Mouse (Mus musculus) liver, embryonic 14.5 days (tissue): ENCODE results near the gene Nt5c2.

Source experiments
- CTCF ChIP-seq: IDR thresholded peaks from 2 replicates; pipeline ENCODE4 v1.5.1; 2016; ENCODE audit warnings: antibody characterized with exemption, low read depth, control low read depth
- EP300 ChIP-seq: IDR thresholded peaks from 2 replicates; pipeline ENCODE4 v1.6.1; 2016; ENCODE audit warnings: antibody characterized with exemption, low read depth

- TF ChIP-seq CTCF (no peak), EP300 (no peak)
Observed at GRCm38 (mm10) chr19:46990153-46990518, 24.8 kb downstream of the Nt5c2 start.
